Mouse (Mus musculus) ES-Bruce4 (cell line): ENCODE results near the gene Rai14. TPM values are rescaled to one million over a fixed set of nuclear protein-coding genes. Genes with fewer than 3 reads are reported as not detected.

Source experiments
- H3K27ac ChIP-seq: 2 replicates; pipeline ENCODE4 v1.5.1; 2012; ENCODE audit warnings: low read length, inconsistent platforms; ENCODE audit not compliant: insufficient read depth
- H3K27me3 ChIP-seq: 2 replicates; pipeline ENCODE4 v1.6.1; 2012; ENCODE audit warnings: mild to moderate bottlenecking, low read length, inconsistent platforms; ENCODE audit not compliant: control insufficient read depth, poor library complexity, insufficient read depth, severe bottlenecking
- H3K36me3 ChIP-seq: 2 replicates; pipeline ENCODE4 v1.6.1; 2012; ENCODE audit warnings: inconsistent platforms, mild to moderate bottlenecking, low read length, moderate library complexity; ENCODE audit not compliant: control insufficient read depth, poor library complexity, insufficient read depth, severe bottlenecking
- H3K4me1 ChIP-seq: one replicate; pipeline ENCODE4 v1.8.1; 2011; ENCODE audit warnings: low read length; ENCODE audit not compliant: control insufficient read depth, insufficient read depth
- H3K4me3 ChIP-seq: 2 replicates; pipeline ENCODE4 v1.5.1; 2011; ENCODE audit warnings: low read depth, mild to moderate bottlenecking, low read length
- H3K9ac ChIP-seq: 2 replicates; pipeline ENCODE4 v1.6.1; 2012; ENCODE audit warnings: low read depth, mild to moderate bottlenecking, inconsistent platforms; ENCODE audit not compliant: poor library complexity, severe bottlenecking
- H3K9me3 ChIP-seq: replicated peaks from 2 replicates; pipeline ENCODE4 v1.6.1; 2012; ENCODE audit warnings: mild to moderate bottlenecking, low read length, inconsistent platforms; ENCODE audit not compliant: control insufficient read depth, poor library complexity, insufficient read depth, severe bottlenecking
- CTCF ChIP-seq: IDR thresholded peaks from one replicate; pipeline ENCODE4 v1.8.1; 2011; ENCODE audit warnings: low read depth, low read length
- EP300 ChIP-seq: IDR thresholded peaks from 2 replicates; pipeline ENCODE4 v1.6.1; 2011; ENCODE audit warnings: low read depth, low read length; ENCODE audit not compliant: insufficient read depth
- POLR2A ChIP-seq: IDR thresholded peaks from one replicate; pipeline ENCODE4 v1.8.1; 2011; ENCODE audit warnings: low read length; ENCODE audit not compliant: insufficient read depth
- polyA plus RNA-seq: library from polyadenylated mRNA; stranded (reverse); fragments of >200 nt; gene quantifications from 2 replicates; pipeline ENCODE4 v1.2.4, GENCODE M21; 2011; ENCODE audit warnings: low read depth; ENCODE audit not compliant: missing spikeins, insufficient read depth, insufficient read length

Gene Rai14
- polyA plus RNA-seq, 1 experiment = 80.9 TPM

- TF ChIP-seq POLR2A (no peak), CTCF (no peak), EP300 (no peak)
- no peak overlapping the region for H3K9ac ChIP-seq
- H3K4me1 ChIP-seq = no peaks in the 10 kb centered on the region
- no peak overlapping the region for H3K27ac ChIP-seq
- H3K4me3 ChIP-seq = no peak overlapping the region
- no peaks in the 10 kb centered on the region for H3K27me3 ChIP-seq
- H3K36me3 ChIP-seq = peaks cover 17% of the 10 kb centered on the region
- H3K9me3 ChIP-seq = peaks cover 14% of the 10 kb centered on the region
These were observed 150.2 kb downstream of the Rai14 start for GRCm38 (mm10) chr15:10564201-10564600.

- TF ChIP-seq CTCF (no peak), EP300 (no peak), POLR2A (no peak)
- no peaks in the 10 kb centered on the region for H3K27me3 ChIP-seq
- no peaks in the 10 kb centered on the region for H3K4me1 ChIP-seq
- no peak overlapping the region for H3K9ac ChIP-seq
- H3K4me3 ChIP-seq = no peak overlapping the region
- H3K27ac ChIP-seq = no peak overlapping the region
- peaks cover 3% of the 10 kb centered on the region for H3K9me3 ChIP-seq
- peaks cover 2% of the 10 kb centered on the region; the same call in 1 of the 2 replicates for H3K36me3 ChIP-seq
These were observed 152.1 kb downstream of the Rai14 start for GRCm38 (mm10) chr15:10562281-10562680.

- H3K9ac ChIP-seq = no peak overlapping the region
- no peaks in the 10 kb centered on the region for H3K4me1 ChIP-seq
- no peaks in the 10 kb centered on the region for H3K27me3 ChIP-seq
- TF ChIP-seq EP300 (no peak), POLR2A (no peak), CTCF (no peak)
- H3K27ac ChIP-seq = no peak overlapping the region
- no peaks in the 10 kb centered on the region for H3K9me3 ChIP-seq
- H3K4me3 ChIP-seq = no peak overlapping the region
- H3K36me3 ChIP-seq = no peaks in the 10 kb centered on the region
These were observed 154.4 kb downstream of the Rai14 start for GRCm38 (mm10) chr15:10560005-10560404.

- Histone ChIP-seq H3K9me3 (no peaks in the 10 kb centered on the region), H3K9ac (no peak within 1 kb of the TSS), H3K4me1 (no peaks in the 10 kb centered on the region), H3K36me3 (no peaks in the 10 kb centered on the region), H3K4me3 (no peak within 1 kb of the TSS), H3K27me3 (no peaks in the 10 kb centered on the region), H3K27ac (no peak within 1 kb of the TSS)
- TF ChIP-seq POLR2A (no peak), EP300 (no peak), CTCF (no peak)
These were observed 156.0 kb downstream of the Rai14 start, which contains the start of gene Ttc23l for GRCm38 (mm10) chr15:10558465-10558864. TSS of gene Ttc23l (minus strand) at chr15:10558668.

- Histone ChIP-seq H3K4me3 (no peak overlapping the region), H3K27ac (no peak overlapping the region), H3K27me3 (no peaks in the 10 kb centered on the region), H3K9me3 (no peaks in the 10 kb centered on the region), H3K4me1 (no peaks in the 10 kb centered on the region), H3K9ac (no peak overlapping the region), H3K36me3 (no peaks in the 10 kb centered on the region)
- TF ChIP-seq CTCF = no peak
- TF ChIP-seq EP300 = no peak
- TF ChIP-seq POLR2A = no peak
These were observed 160.1 kb downstream of the Rai14 start for GRCm38 (mm10) chr15:10554336-10554735.

GRCm38 (mm10) chr15:10540271-10541088, 173.9 kb downstream of the Rai14 start:
- H3K27me3 ChIP-seq = no peaks in the 10 kb centered on the region
- no peak overlapping the region for H3K27ac ChIP-seq
- no peaks in the 10 kb centered on the region for H3K9me3 ChIP-seq
- H3K4me3 ChIP-seq = no peak overlapping the region
- no peak overlapping the region for H3K9ac ChIP-seq
- TF ChIP-seq POLR2A (no peak), EP300 (no peak), CTCF (no peak)
- H3K4me1 ChIP-seq = no peaks in the 10 kb centered on the region
- no peaks in the 10 kb centered on the region for H3K36me3 ChIP-seq
